Mouse (Mus musculus) liver, adult 2 months (tissue): Measurements from ENCODE around the gene Zfp456.

Experiments used
- CTCF ChIP-seq: fragments of 200-500 bp; IDR thresholded peaks from 2 replicates; pipeline ENCODE4 v1.5.1; 2011; ENCODE audit warnings: low read depth, low read length, control low read depth
- POLR2A ChIP-seq: fragments of 200-500 bp; IDR thresholded peaks from 2 replicates; pipeline ENCODE4 v1.6.1; 2011; ENCODE audit warnings: low read length, control low read depth; ENCODE audit not compliant: insufficient read depth; ENCODE audit errors: extremely low read depth

DNA sequence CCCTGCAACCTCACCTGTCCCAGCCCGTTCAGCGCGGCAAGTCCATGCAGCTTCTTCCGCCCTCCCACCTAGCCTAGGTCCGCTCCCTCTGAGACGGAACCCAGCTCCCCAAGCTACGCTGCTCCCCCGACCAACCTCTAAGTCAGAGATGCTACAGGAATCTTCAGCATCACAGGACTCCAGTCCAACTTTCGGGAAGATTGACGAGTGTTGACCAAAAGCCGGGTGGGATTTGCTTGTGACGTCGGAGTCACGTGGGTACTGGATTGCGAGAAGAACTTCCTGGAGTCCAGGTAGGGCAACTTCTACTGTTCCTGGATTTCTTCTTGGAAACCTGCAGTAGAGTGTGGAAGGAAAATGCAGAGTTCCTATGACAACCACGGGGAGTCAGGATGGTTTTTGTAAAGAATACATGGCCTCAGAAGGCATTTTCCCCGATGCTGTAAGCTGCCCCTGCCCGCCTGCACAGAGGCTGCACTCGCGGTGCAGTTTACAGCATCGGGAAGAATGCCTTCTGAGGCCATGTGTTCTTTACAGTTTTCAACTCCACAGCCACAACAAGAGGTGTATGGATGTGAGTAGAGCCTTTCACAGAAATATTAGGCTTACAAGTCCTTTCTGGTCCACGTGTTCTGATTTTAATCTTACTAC lies 45.7 kb upstream of the Zfp456 start, which contains the start of gene Zfp459:
- TF ChIP-seq CTCF (no peak), POLR2A (no peak)
